Mouse (Mus musculus) heart, postnatal 0 days (tissue): ENCODE data around the gene Selenon. TPM values are rescaled to one million over a fixed set of nuclear protein-coding genes. Genes with fewer than 3 reads are reported as not detected.

Experiments
- ATAC-seq: fragments of 200-750 bp; cut with Nextera tagmentation; 2 replicates; pipeline ENCODE4 v1.8.0; 2017; ENCODE audit warnings: low read depth, moderate number of reproducible peaks, moderate library complexity; ENCODE audit not compliant: insufficient read depth
- DNase-seq: peaks from one replicate; pipeline ENCODE4 v3.0.0-alpha.2; 2016; ENCODE audit warnings: low spot score
- H3K27ac ChIP-seq: fragments of 300-500 bp; sonication (generic); 2 replicates; pipeline ENCODE4 v1.5.1; 2014; ENCODE audit warnings: low read depth, mild to moderate bottlenecking
- H3K27me3 ChIP-seq: fragments of 300-500 bp; sonication (generic); 2 replicates; pipeline ENCODE4 v1.6.1; 2014; ENCODE audit warnings: low read length, mixed read lengths; ENCODE audit not compliant: control insufficient read depth, insufficient read depth
- H3K36me3 ChIP-seq: fragments of 300-500 bp; sonication (generic); replicated peaks from 2 replicates; pipeline ENCODE4 v1.6.1; 2014; ENCODE audit warnings: low read length, mixed read lengths; ENCODE audit not compliant: control insufficient read depth, insufficient read depth
- H3K4me1 ChIP-seq: fragments of 300-500 bp; sonication (generic); 2 replicates; pipeline ENCODE4 v1.6.1; 2014; ENCODE audit warnings: antibody characterized with exemption; ENCODE audit not compliant: control insufficient read depth, insufficient read depth
- H3K4me2 ChIP-seq: fragments of 300-500 bp; sonication (generic); 2 replicates; pipeline ENCODE4 v1.6.1; 2014; ENCODE audit warnings: low read depth, mild to moderate bottlenecking, low read length, moderate library complexity
- H3K4me3 ChIP-seq: fragments of 300-500 bp; sonication (generic); 2 replicates; pipeline ENCODE4 v1.5.1; 2014; ENCODE audit warnings: low read depth, low read length
- H3K9ac ChIP-seq: fragments of 300-500 bp; sonication (generic); replicated peaks from 2 replicates; pipeline ENCODE4 v1.6.1; 2014; ENCODE audit warnings: low read depth, low read length, mixed read lengths
- H3K9me3 ChIP-seq: fragments of 300-500 bp; sonication (generic); replicated peaks from 2 replicates; pipeline ENCODE4 v1.6.1; 2016; ENCODE audit warnings: low read length; ENCODE audit not compliant: control insufficient read depth
- CTCF ChIP-seq: IDR thresholded peaks from 2 replicates; pipeline ENCODE4 v1.5.1; 2016; ENCODE audit warnings: antibody characterized with exemption, control low read depth, low read depth
- EP300 ChIP-seq: IDR thresholded peaks from 2 replicates; pipeline ENCODE4 v1.6.1; 2016; ENCODE audit warnings: antibody characterized with exemption, low read depth
- WGBS: fragments of 180-500 bp; shearing (Covaris S2); extraction: QIAGEN DNeasy Blood & Tissue Kit; methylation state at CpG from one replicate; pipeline ENCODE4 v1.1.7; 2014; 5-methylcytosine and 5-hydroxymethylcytosine counted together
- polyA plus RNA-seq: library from polyadenylated mRNA; unstranded; fragments of >200 nt; fragmentation: Nextera tagmentation; extraction: Ambion mirVana; gene quantifications from 2 replicates; pipeline ENCODE4 v1.2.1, GENCODE M21; 2015
- total RNA-seq: library from RNA; depleted of rRNA; stranded (reverse); fragments of >200 nt; gene quantifications from 2 replicates; pipeline ENCODE4 v1.2.3, GENCODE M21; 2014; ENCODE audit warnings: low replicate concordance

Gene Selenon
- total and polyA plus RNA-seq, 2 experiments from 2014 or later = 6.8 to 18.2 TPM

- Histone ChIP-seq H3K4me2 (peak overlapping the region; percentile 20; the same call in 1 of the 2 replicates), H3K27ac (peak overlapping the region; percentile 92), H3K4me3 (no peak overlapping the region), H3K36me3 (peaks cover 14% of the 10 kb centered on the region; the same call in 1 of the 2 replicates), H3K4me1 (peaks cover 11% of the 10 kb centered on the region), H3K9me3 (no peaks in the 10 kb centered on the region), H3K9ac (no peak overlapping the region), H3K27me3 (no peaks in the 10 kb centered on the region)
- ATAC-seq (no peak; the same call in 1 of the 2 replicates), DNase-seq (no peak)
- WGBS = 46% methylated on average over 10 of the region's 10 CpGs
- no peak for TF ChIP-seq CTCF
- no peak for TF ChIP-seq EP300
These were observed 34.2 kb downstream of the Selenon start for GRCm38 (mm10) chr4:134517719-134518118.

GRCm38 (mm10) chr4:134516981-134517380 is 35.0 kb downstream of the Selenon start:
- DNase-seq (peak; percentile 90), ATAC-seq (peak; percentile 89)
- peak overlapping the region; percentile 20 for H3K4me2 ChIP-seq
- H3K27ac ChIP-seq = peak overlapping the region; percentile 92
- H3K9me3 ChIP-seq = no peaks in the 10 kb centered on the region
- no peak overlapping the region for H3K4me3 ChIP-seq
- TF ChIP-seq EP300 = no peak
- TF ChIP-seq CTCF = no peak
- H3K9ac ChIP-seq = no peak overlapping the region
- H3K27me3 ChIP-seq = no peaks in the 10 kb centered on the region
- 7% methylated on average over 8 of the region's 8 CpGs for WGBS
- H3K4me1 ChIP-seq = peaks cover 11% of the 10 kb centered on the region
- H3K36me3 ChIP-seq = peaks cover 14% of the 10 kb centered on the region; the same call in 1 of the 2 replicates

DNA sequence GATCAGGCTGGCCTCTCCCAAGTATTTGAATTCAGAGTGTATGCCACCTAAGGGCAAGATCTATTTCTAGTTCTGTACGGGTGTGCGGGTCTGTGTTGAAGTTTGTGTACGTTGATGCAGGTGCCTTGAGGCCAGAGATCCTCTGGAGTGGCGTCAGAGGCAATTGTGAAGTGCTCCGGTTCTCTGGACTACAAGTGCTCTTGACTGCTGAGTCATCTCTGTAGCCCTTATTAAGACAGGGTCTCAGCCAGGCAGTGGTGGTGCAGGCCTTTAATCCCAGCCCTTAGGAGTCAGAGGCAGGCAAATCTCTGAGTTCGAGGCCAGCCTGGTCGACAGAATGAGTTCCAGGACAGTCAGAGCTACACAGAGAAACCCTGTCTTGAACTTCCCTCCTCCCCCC is 36.4 kb downstream of the Selenon start:
- H3K4me1 ChIP-seq = peaks cover 20% of the 10 kb centered on the region
- no peak overlapping the region for H3K4me2 ChIP-seq
- DNase-seq (no peak), ATAC-seq (no peak)
- WGBS = 40% methylated on average over 7 of the region's 7 CpGs
- H3K9me3 ChIP-seq = no peaks in the 10 kb centered on the region
- H3K4me3 ChIP-seq = no peak overlapping the region
- TF ChIP-seq EP300 = no peak
- 0 out of 2 replicates have a peak, but pooled peaks cover 4% of the 10 kb centered on the region for H3K36me3 ChIP-seq
- H3K27me3 ChIP-seq = no peaks in the 10 kb centered on the region
- H3K27ac ChIP-seq = peak overlapping the region; percentile 92
- H3K9ac ChIP-seq = no peak overlapping the region

- Histone ChIP-seq H3K9ac (no peak overlapping the region), H3K4me1 (peaks cover 20% of the 10 kb centered on the region), H3K4me2 (no peak overlapping the region), H3K27ac (no peak overlapping the region), H3K36me3 (no peaks in the 10 kb centered on the region), H3K9me3 (no peaks in the 10 kb centered on the region), H3K27me3 (no peaks in the 10 kb centered on the region), H3K4me3 (no peak overlapping the region)
- ATAC-seq (no peak), DNase-seq (no peak)
- WGBS = 82% methylated on average over 11 of the region's 11 CpGs
- TF ChIP-seq CTCF (no peak), EP300 (no peak)
These were observed 37.5 kb downstream of the Selenon start for GRCm38 (mm10) chr4:134514309-134514930.

DNA sequence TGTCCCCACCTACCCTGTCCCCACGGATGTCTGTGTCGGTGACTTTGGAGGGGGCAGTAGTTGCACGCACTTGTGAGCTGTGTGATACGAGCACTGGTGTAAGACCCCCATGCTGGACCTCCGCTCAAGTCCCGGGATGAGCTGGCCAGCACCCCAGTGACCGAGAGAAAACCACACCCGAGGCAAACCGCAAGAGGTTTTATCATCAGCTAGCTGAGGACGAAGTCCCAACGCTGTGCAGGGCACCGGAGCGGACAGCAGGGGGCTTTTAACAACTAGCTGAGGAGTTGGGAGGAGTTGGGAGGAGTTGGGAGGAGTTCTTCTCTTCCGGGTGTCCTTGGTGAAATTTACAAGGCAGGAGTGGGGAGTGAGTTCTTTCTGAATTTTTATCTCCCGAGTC is 39.2 kb downstream of the Selenon start:
- no peak overlapping the region for H3K9ac ChIP-seq
- H3K27me3 ChIP-seq = no peaks in the 10 kb centered on the region
- no peaks in the 10 kb centered on the region for H3K9me3 ChIP-seq
- TF ChIP-seq CTCF = peak; percentile 64
- no peak for TF ChIP-seq EP300
- DNase-seq = peak; percentile 80
- WGBS = 7% methylated on average over 15 of the region's 15 CpGs
- 0 out of 2 replicates have a peak overlapping the region, but pooled peaks have one; percentile 1 for H3K27ac ChIP-seq
- H3K36me3 ChIP-seq = no peaks in the 10 kb centered on the region; the same call in 1 of the 2 replicates
- ATAC-seq = peak; percentile 50
- H3K4me2 ChIP-seq = peak overlapping the region; percentile 55
- H3K4me1 ChIP-seq = peaks cover 17% of the 10 kb centered on the region; the same call in 1 of the 2 replicates
- H3K4me3 ChIP-seq = peak overlapping the region; percentile 24

- 60% methylated on average over 6 of the region's 6 CpGs for WGBS
- Histone ChIP-seq H3K36me3 (peaks cover 9% of the 10 kb centered on the region; the same call in 1 of the 2 replicates), H3K4me2 (peak overlapping the region; percentile 85), H3K9ac (peak overlapping the region; percentile 36; the same call in 1 of the 2 replicates), H3K27ac (no peak overlapping the region), H3K4me1 (0 out of 2 replicates have a peak, but pooled peaks cover 9% of the 10 kb centered on the region), H3K27me3 (no peaks in the 10 kb centered on the region), H3K9me3 (no peaks in the 10 kb centered on the region), H3K4me3 (peak overlapping the region; percentile 56)
- DNase-seq (no peak), ATAC-seq (no peak)
- no peak for TF ChIP-seq EP300
- TF ChIP-seq CTCF = no peak
These were observed 40.2 kb downstream of the Selenon start for GRCm38 (mm10) chr4:134511730-134512129.
